Mouse (Mus musculus) forebrain, embryonic 10.5 days (tissue): Measurements from ENCODE around the gene Fam53b. TPM values are rescaled to one million over a fixed set of nuclear protein-coding genes. Genes with fewer than 3 reads are reported as not detected.

Source experiments
- DNase-seq: peaks from one replicate; pipeline ENCODE4 v3.0.0-alpha.2; 2017; ENCODE audit warnings: low spot score; ENCODE audit errors: extremely low spot score
- H3K27ac ChIP-seq: fragments of 300-500 bp; sonication (generic); 2 replicates; pipeline ENCODE4 v1.5.1; 2016; ENCODE audit warnings: mild to moderate bottlenecking
- H3K27me3 ChIP-seq: fragments of 300-500 bp; sonication (generic); 2 replicates; pipeline ENCODE4 v1.6.1; 2016; ENCODE audit warnings: mild to moderate bottlenecking; ENCODE audit not compliant: poor library complexity, severe bottlenecking
- H3K36me3 ChIP-seq: fragments of 300-500 bp; sonication (generic); replicated peaks from 2 replicates; pipeline ENCODE4 v1.6.1; 2016; ENCODE audit warnings: mild to moderate bottlenecking, moderate library complexity
- H3K4me1 ChIP-seq: fragments of 300-500 bp; sonication (generic); 2 replicates; pipeline ENCODE4 v1.6.1; 2016
- H3K4me3 ChIP-seq: fragments of 300-500 bp; sonication (generic); 2 replicates; pipeline ENCODE4 v1.5.1; 2016; ENCODE audit warnings: mild to moderate bottlenecking, moderate library complexity
- H3K9me3 ChIP-seq: fragments of 300-500 bp; sonication (generic); 2 replicates; pipeline ENCODE4 v1.6.1; 2016; ENCODE audit warnings: mild to moderate bottlenecking, moderate library complexity
- WGBS: fragments of 180-500 bp; shearing (Covaris S2); methylation state at CpG from one replicate; pipeline ENCODE4 v1.1.7; 2016; 5-methylcytosine and 5-hydroxymethylcytosine counted together
- polyA plus RNA-seq: library from polyadenylated mRNA; unstranded; fragments of >200 nt; fragmentation: Nextera tagmentation; extraction: Ambion mirVana; gene quantifications from 2 replicates; pipeline ENCODE4 v1.2.1, GENCODE M21; 2016

Fam53b gene
- polyA plus RNA-seq, 1 experiment from 2014 or later, result 39.4 TPM

GRCm38 (mm10) chr7:132699639-132700038, 114.0 kb downstream of the Fam53b start:
- no peak overlapping the region for H3K4me3 ChIP-seq
- H3K27ac ChIP-seq, result 0 out of 2 replicates have a peak overlapping the region, but pooled peaks have one; percentile 9

GRCm38 (mm10) chr7:132699165-132699564, 114.5 kb downstream of the Fam53b start:
- Histone ChIP-seq H3K27ac (0 out of 2 replicates have a peak overlapping the region, but pooled peaks have one; percentile 6), H3K36me3 (peaks cover 6% of the 10 kb centered on the region), H3K9me3 (peaks cover 8% of the 10 kb centered on the region; the same call in 1 of the 2 replicates), H3K4me3 (no peak overlapping the region), H3K4me1 (peaks cover 20% of the 10 kb centered on the region), H3K27me3 (no peaks in the 10 kb centered on the region)
- no peak for DNase-seq
- 81% methylated on average over 4 of the region's 4 CpGs for WGBS

More at GRCm38 (mm10) chr7:132699639-132700038, 114.0 kb downstream of the Fam53b start:
- no peak for DNase-seq
- H3K36me3 ChIP-seq, result peaks cover 4% of the 10 kb centered on the region
- H3K9me3 ChIP-seq, result peaks cover 5% of the 10 kb centered on the region; the same call in 1 of the 2 replicates
- H3K27me3 ChIP-seq, result no peaks in the 10 kb centered on the region
- H3K4me1 ChIP-seq, result peaks cover 25% of the 10 kb centered on the region

- H3K27ac ChIP-seq, result no peak overlapping the region
Measured at GRCm38 (mm10) chr7:132698737-132699136, 114.9 kb downstream of the Fam53b start.

GRCm38 (mm10) chr7:132697258-132697796, 116.4 kb downstream of the Fam53b start:
- Histone ChIP-seq H3K36me3 (peaks cover 6% of the 10 kb centered on the region), H3K4me3 (no peak overlapping the region), H3K9me3 (peaks cover 8% of the 10 kb centered on the region; the same call in 1 of the 2 replicates), H3K27me3 (no peaks in the 10 kb centered on the region), H3K4me1 (peaks cover 24% of the 10 kb centered on the region), H3K27ac (no peak overlapping the region)
- DNase-seq, result no peak
- WGBS, result 91% methylated on average over 8 of the region's 8 CpGs

More at GRCm38 (mm10) chr7:132698737-132699136, 114.9 kb downstream of the Fam53b start:
- peaks cover 8% of the 10 kb centered on the region; the same call in 1 of the 2 replicates for H3K9me3 ChIP-seq
- peaks cover 6% of the 10 kb centered on the region for H3K36me3 ChIP-seq
- H3K4me1 ChIP-seq, result peaks cover 18% of the 10 kb centered on the region
- no peaks in the 10 kb centered on the region for H3K27me3 ChIP-seq
- DNase-seq, result no peak
- H3K4me3 ChIP-seq, result no peak overlapping the region
- WGBS, result 85% methylated on average over 4 of the region's 4 CpGs

GRCm38 (mm10) chr7:132693561-132693960, 120.1 kb downstream of the Fam53b start:
- H3K36me3 ChIP-seq, result peaks cover 6% of the 10 kb centered on the region
- no peak for DNase-seq
- WGBS, result 86% methylated on average over 2 of the region's 2 CpGs
- no peak overlapping the region for H3K4me3 ChIP-seq
- no peak overlapping the region for H3K27ac ChIP-seq
- H3K4me1 ChIP-seq, result peaks cover 23% of the 10 kb centered on the region
- peaks cover 8% of the 10 kb centered on the region; the same call in 1 of the 2 replicates for H3K9me3 ChIP-seq
- no peaks in the 10 kb centered on the region for H3K27me3 ChIP-seq

GRCm38 (mm10) chr7:132692719-132693118, 121.0 kb downstream of the Fam53b start:
- Histone ChIP-seq H3K36me3 (peaks cover 6% of the 10 kb centered on the region), H3K4me3 (no peak overlapping the region), H3K4me1 (peaks cover 30% of the 10 kb centered on the region), H3K27me3 (no peaks in the 10 kb centered on the region), H3K27ac (peak overlapping the region; percentile 45), H3K9me3 (peaks cover 8% of the 10 kb centered on the region; the same call in 1 of the 2 replicates)
- WGBS, result 75% methylated on average over 9 of the region's 9 CpGs
- no peak for DNase-seq

- no peak for DNase-seq
- H3K27ac ChIP-seq, result 0 out of 2 replicates have a peak overlapping the region, but pooled peaks have one; percentile 31
- WGBS, result 91% methylated on average over 14 of the region's 14 CpGs
- no peaks in the 10 kb centered on the region for H3K27me3 ChIP-seq
- peaks cover 36% of the 10 kb centered on the region for H3K4me1 ChIP-seq
- H3K36me3 ChIP-seq, result peaks cover 6% of the 10 kb centered on the region
- peaks cover 8% of the 10 kb centered on the region; the same call in 1 of the 2 replicates for H3K9me3 ChIP-seq
- H3K4me3 ChIP-seq, result no peak overlapping the region
Measured at GRCm38 (mm10) chr7:132690716-132691472, 122.8 kb downstream of the Fam53b start.

GRCm38 (mm10) chr7:132689722-132690121, 124.0 kb downstream of the Fam53b start:
- no peaks in the 10 kb centered on the region for H3K27me3 ChIP-seq
- peaks cover 3% of the 10 kb centered on the region; the same call in 1 of the 2 replicates for H3K9me3 ChIP-seq
- DNase-seq, result no peak
- H3K4me1 ChIP-seq, result peaks cover 36% of the 10 kb centered on the region
- WGBS, result 82% methylated on average over 5 of the region's 5 CpGs
- H3K4me3 ChIP-seq, result no peak overlapping the region
- H3K27ac ChIP-seq, result 0 out of 2 replicates have a peak overlapping the region, but pooled peaks have one; percentile 45
- H3K36me3 ChIP-seq, result peaks cover 2% of the 10 kb centered on the region

GRCm38 (mm10) chr7:132688721-132689120, 125.0 kb downstream of the Fam53b start:
- Histone ChIP-seq H3K36me3 (no peaks in the 10 kb centered on the region), H3K27ac (peak overlapping the region; percentile 45), H3K4me1 (peaks cover 36% of the 10 kb centered on the region), H3K9me3 (no peaks in the 10 kb centered on the region), H3K4me3 (no peak overlapping the region), H3K27me3 (no peaks in the 10 kb centered on the region)
- WGBS, result 53% methylated on average over 5 of the region's 5 CpGs
- no peak for DNase-seq

- Histone ChIP-seq H3K4me1 (peaks cover 35% of the 10 kb centered on the region), H3K27me3 (no peaks in the 10 kb centered on the region), H3K27ac (peak overlapping the region; percentile 26; the same call in 1 of the 2 replicates), H3K4me3 (no peak overlapping the region), H3K9me3 (no peaks in the 10 kb centered on the region), H3K36me3 (no peaks in the 10 kb centered on the region)
- 56% methylated on average over 2 of the region's 2 CpGs for WGBS
- no peak for DNase-seq
Measured at GRCm38 (mm10) chr7:132687897-132688296, 125.8 kb downstream of the Fam53b start.

GRCm38 (mm10) chr7:132686515-132686914, 127.2 kb downstream of the Fam53b start:
- H3K36me3 ChIP-seq, result no peaks in the 10 kb centered on the region
- no peak for DNase-seq
- H3K9me3 ChIP-seq, result no peaks in the 10 kb centered on the region
- no peak overlapping the region for H3K4me3 ChIP-seq
- H3K4me1 ChIP-seq, result peaks cover 24% of the 10 kb centered on the region
- no peaks in the 10 kb centered on the region for H3K27me3 ChIP-seq
- no peak overlapping the region for H3K27ac ChIP-seq
- 91% methylated on average over 3 of the region's 3 CpGs for WGBS

GRCm38 (mm10) chr7:132683923-132684322, 129.8 kb downstream of the Fam53b start:
- no peak overlapping the region for H3K4me3 ChIP-seq
- no peaks in the 10 kb centered on the region for H3K27me3 ChIP-seq
- no peak overlapping the region for H3K27ac ChIP-seq
- no peaks in the 10 kb centered on the region for H3K36me3 ChIP-seq
- DNase-seq, result no peak
- peaks cover 16% of the 10 kb centered on the region for H3K4me1 ChIP-seq
- 93% methylated on average over 4 of the region's 4 CpGs for WGBS
- H3K9me3 ChIP-seq, result no peaks in the 10 kb centered on the region

- Histone ChIP-seq H3K9me3 (no peaks in the 10 kb centered on the region), H3K36me3 (no peaks in the 10 kb centered on the region), H3K27me3 (no peaks in the 10 kb centered on the region), H3K4me1 (peaks cover 8% of the 10 kb centered on the region), H3K4me3 (no peak overlapping the region), H3K27ac (peak overlapping the region; percentile 4; the same call in 1 of the 2 replicates)
- no peak for DNase-seq
- WGBS, result 81% methylated on average over 3 of the region's 3 CpGs
Measured at GRCm38 (mm10) chr7:132682901-132683300, 130.8 kb downstream of the Fam53b start.
